Mouse (Mus musculus): ENCODE measurements around the gene Chrnb1.

Chrnb1 gene

GRCm38 (mm10) chr11:69795168-69795982 is at the start of gene Chrnb1:
Gene Chrnb1 (minus strand): TSS chr11:69795943.
- peak; percentile 94 for DNase-seq (ENCODE audit: low spot score)

GRCm38 (mm10) chr11:69838714-69839104 is 43.0 kb upstream of the Chrnb1 start:
- DNase-seq (ENCODE audit: low spot score): peak; percentile 53

GRCm38 (mm10) chr11:69837952-69838713 is 42.4 kb upstream of the Chrnb1 start, which contains the start of gene Tmem256:
Gene Tmem256 (plus strand): TSS chr11:69838514.
- DNase-seq (ENCODE audit: low spot score): peak; percentile 97

- peak; percentile 83 for DNase-seq (ENCODE audit: low spot score)
Observed at GRCm38 (mm10) chr11:69837604-69837951, 41.8 kb upstream of the Chrnb1 start, which contains the start of gene Nlgn2. Gene Nlgn2 (minus strand): TSS chr11:69837784.

- DNase-seq (ENCODE audit: low spot score): peak; percentile 67
Observed at GRCm38 (mm10) chr11:69836703-69837576, 41.2 kb upstream of the Chrnb1 start.

GRCm38 (mm10) chr11:69835966-69836335 is 40.2 kb upstream of the Chrnb1 start:
- no peak for DNase-seq (ENCODE audit: low spot score)

GRCm38 (mm10) chr11:69835326-69835965 is 39.7 kb upstream of the Chrnb1 start:
- DNase-seq (ENCODE audit: low spot score): no peak

GRCm38 (mm10) chr11:69834001-69834549 is 38.3 kb upstream of the Chrnb1 start:
- no peak for DNase-seq (ENCODE audit: low spot score)

GRCm38 (mm10) chr11:69833554-69833953 is 37.8 kb upstream of the Chrnb1 start:
- DNase-seq (ENCODE audit: low spot score): no peak

GRCm38 (mm10) chr11:69828832-69829231 is 33.1 kb upstream of the Chrnb1 start:
- DNase-seq (ENCODE audit: low spot score): peak; percentile 33

- DNase-seq (ENCODE audit: low spot score): no peak
Observed at GRCm38 (mm10) chr11:69823456-69823855, 27.7 kb upstream of the Chrnb1 start.

- DNase-seq (ENCODE audit: low spot score): no peak
Observed at GRCm38 (mm10) chr11:69822080-69822479, 26.3 kb upstream of the Chrnb1 start, which contains the start of gene Spem1. Gene Spem1 (minus strand): TSS chr11:69822180.

- no peak for DNase-seq (ENCODE audit: low spot score)
Observed at GRCm38 (mm10) chr11:69818871-69819270, 23.1 kb upstream of the Chrnb1 start.

GRCm38 (mm10) chr11:69818365-69818764 is 22.6 kb upstream of the Chrnb1 start, which contains the start of gene Spem2:
Gene Spem2 (minus strand): TSS chr11:69818465.
- no peak for DNase-seq (ENCODE audit: low spot score)

GRCm38 (mm10) chr11:69816520-69816919 is 20.8 kb upstream of the Chrnb1 start:
- no peak for DNase-seq (ENCODE audit: low spot score)

- DNase-seq (ENCODE audit: low spot score): no peak
Observed at GRCm38 (mm10) chr11:69815155-69815554, 19.4 kb upstream of the Chrnb1 start, which contains the start of gene Gm39566. Gene Gm39566 (minus strand): TSS chr11:69815298.

- DNase-seq (ENCODE audit: low spot score): no peak
Observed at GRCm38 (mm10) chr11:69810280-69810679, 14.5 kb upstream of the Chrnb1 start.

- peak; percentile 45 for DNase-seq (ENCODE audit: low spot score)
Observed at GRCm38 (mm10) chr11:69807641-69808040, 11.9 kb upstream of the Chrnb1 start.

- no peak for DNase-seq (ENCODE audit: low spot score)
Observed at GRCm38 (mm10) chr11:69806378-69806777, 10.6 kb upstream of the Chrnb1 start.

GRCm38 (mm10) chr11:69804972-69805909 is 9.5 kb upstream of the Chrnb1 start, which contains the start of gene Tmem102:
Gene Tmem102 (minus strand): TSS chr11:69805624.
- peak; percentile 10 for DNase-seq (ENCODE audit: low spot score)
